Mouse (Mus musculus) heart, postnatal 0 days (tissue): ENCODE data around the gene Gnao1. TPM values are rescaled to one million over a fixed set of nuclear protein-coding genes. Genes with fewer than 3 reads are reported as not detected.
A peak's percentile ranks its signal among the peaks of the same experiment; 100 is the strongest.

Source experiments
- ATAC-seq: fragments of 200-750 bp; cut with Nextera tagmentation; 2 replicates; pipeline ENCODE4 v1.8.0; 2017; ENCODE audit warnings: low read depth, moderate number of reproducible peaks, moderate library complexity; ENCODE audit not compliant: insufficient read depth
- DNase-seq: peaks from one replicate; pipeline ENCODE4 v3.0.0-alpha.2; 2016; ENCODE audit warnings: low spot score
- H3K27ac ChIP-seq: fragments of 300-500 bp; sonication (generic); 2 replicates; pipeline ENCODE4 v1.5.1; 2014; ENCODE audit warnings: low read depth, mild to moderate bottlenecking
- H3K27me3 ChIP-seq: fragments of 300-500 bp; sonication (generic); 2 replicates; pipeline ENCODE4 v1.6.1; 2014; ENCODE audit warnings: low read length, mixed read lengths; ENCODE audit not compliant: control insufficient read depth, insufficient read depth
- H3K36me3 ChIP-seq: fragments of 300-500 bp; sonication (generic); replicated peaks from 2 replicates; pipeline ENCODE4 v1.6.1; 2014; ENCODE audit warnings: low read length, mixed read lengths; ENCODE audit not compliant: control insufficient read depth, insufficient read depth
- H3K4me1 ChIP-seq: fragments of 300-500 bp; sonication (generic); 2 replicates; pipeline ENCODE4 v1.6.1; 2014; ENCODE audit warnings: antibody characterized with exemption; ENCODE audit not compliant: control insufficient read depth, insufficient read depth
- H3K4me2 ChIP-seq: fragments of 300-500 bp; sonication (generic); 2 replicates; pipeline ENCODE4 v1.6.1; 2014; ENCODE audit warnings: low read depth, mild to moderate bottlenecking, low read length, moderate library complexity
- H3K4me3 ChIP-seq: fragments of 300-500 bp; sonication (generic); 2 replicates; pipeline ENCODE4 v1.5.1; 2014; ENCODE audit warnings: low read depth, low read length
- H3K9ac ChIP-seq: fragments of 300-500 bp; sonication (generic); replicated peaks from 2 replicates; pipeline ENCODE4 v1.6.1; 2014; ENCODE audit warnings: low read depth, low read length, mixed read lengths
- H3K9me3 ChIP-seq: fragments of 300-500 bp; sonication (generic); replicated peaks from 2 replicates; pipeline ENCODE4 v1.6.1; 2016; ENCODE audit warnings: low read length; ENCODE audit not compliant: control insufficient read depth
- CTCF ChIP-seq: IDR thresholded peaks from 2 replicates; pipeline ENCODE4 v1.5.1; 2016; ENCODE audit warnings: antibody characterized with exemption, control low read depth, low read depth
- EP300 ChIP-seq: IDR thresholded peaks from 2 replicates; pipeline ENCODE4 v1.6.1; 2016; ENCODE audit warnings: antibody characterized with exemption, low read depth
- WGBS: fragments of 180-500 bp; shearing (Covaris S2); extraction: QIAGEN DNeasy Blood & Tissue Kit; methylation state at CpG from one replicate; pipeline ENCODE4 v1.1.7; 2014; 5-methylcytosine and 5-hydroxymethylcytosine counted together
- polyA plus RNA-seq: library from polyadenylated mRNA; unstranded; fragments of >200 nt; fragmentation: Nextera tagmentation; extraction: Ambion mirVana; gene quantifications from 2 replicates; pipeline ENCODE4 v1.2.1, GENCODE M21; 2015
- total RNA-seq: library from RNA; depleted of rRNA; stranded (reverse); fragments of >200 nt; gene quantifications from 2 replicates; pipeline ENCODE4 v1.2.3, GENCODE M21; 2014; ENCODE audit warnings: low replicate concordance

Gene Gnao1
- total and polyA plus RNA-seq, 2 experiments from 2014 or later = 5.9 to 10.7 TPM

DNA sequence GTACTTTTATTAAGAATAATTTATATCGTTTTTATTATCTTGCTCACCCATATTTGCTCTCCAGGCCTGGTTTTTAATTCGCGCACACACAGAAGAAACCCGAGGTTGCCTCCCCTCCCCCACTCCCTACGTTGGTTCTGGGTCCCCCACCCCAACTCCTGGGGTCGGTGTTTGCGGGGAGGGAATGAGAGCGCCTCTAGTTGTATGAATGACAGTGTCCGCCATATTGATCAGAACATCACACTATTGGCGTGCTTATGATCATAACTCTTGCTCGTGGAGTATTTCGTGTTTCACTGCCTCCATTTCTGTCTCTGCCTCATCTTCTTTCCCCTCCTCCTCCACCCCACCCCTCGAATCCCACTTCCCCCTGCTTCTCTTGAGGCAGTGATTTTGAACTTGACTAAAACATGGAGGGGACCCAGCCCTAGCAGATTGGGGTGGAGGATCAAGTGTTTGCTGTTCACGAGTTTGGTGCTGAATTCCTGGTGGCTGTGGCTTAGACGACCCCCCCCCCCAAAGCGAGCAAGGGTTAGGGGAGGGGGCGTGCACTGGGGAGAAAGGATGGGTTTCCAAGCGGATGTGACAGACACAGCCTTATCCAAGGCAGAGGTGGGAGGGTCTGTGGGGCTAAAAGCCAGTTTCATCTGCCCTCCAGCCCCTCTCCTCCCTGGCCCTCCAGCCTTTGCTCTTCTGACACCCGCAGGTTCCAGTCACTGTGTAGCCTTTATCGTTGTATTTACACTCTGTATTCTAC lies 2.1 kb downstream of the Gnao1 start:
- DNase-seq = no peak
- no peaks in the 10 kb centered on the region for H3K9me3 ChIP-seq
- H3K4me2 ChIP-seq = peak overlapping the region; percentile 92
- ATAC-seq = no peak
- H3K4me3 ChIP-seq = peak overlapping the region; percentile 73
- TF ChIP-seq CTCF (no peak), EP300 (no peak)
- peaks cover 19% of the 10 kb centered on the region for H3K4me1 ChIP-seq
- H3K27ac ChIP-seq = no peak overlapping the region
- peaks cover 31% of the 10 kb centered on the region for H3K27me3 ChIP-seq
- 16% methylated on average over 20 of the region's 20 CpGs for WGBS
- H3K36me3 ChIP-seq = no peaks in the 10 kb centered on the region
- H3K9ac ChIP-seq = no peak overlapping the region

DNA sequence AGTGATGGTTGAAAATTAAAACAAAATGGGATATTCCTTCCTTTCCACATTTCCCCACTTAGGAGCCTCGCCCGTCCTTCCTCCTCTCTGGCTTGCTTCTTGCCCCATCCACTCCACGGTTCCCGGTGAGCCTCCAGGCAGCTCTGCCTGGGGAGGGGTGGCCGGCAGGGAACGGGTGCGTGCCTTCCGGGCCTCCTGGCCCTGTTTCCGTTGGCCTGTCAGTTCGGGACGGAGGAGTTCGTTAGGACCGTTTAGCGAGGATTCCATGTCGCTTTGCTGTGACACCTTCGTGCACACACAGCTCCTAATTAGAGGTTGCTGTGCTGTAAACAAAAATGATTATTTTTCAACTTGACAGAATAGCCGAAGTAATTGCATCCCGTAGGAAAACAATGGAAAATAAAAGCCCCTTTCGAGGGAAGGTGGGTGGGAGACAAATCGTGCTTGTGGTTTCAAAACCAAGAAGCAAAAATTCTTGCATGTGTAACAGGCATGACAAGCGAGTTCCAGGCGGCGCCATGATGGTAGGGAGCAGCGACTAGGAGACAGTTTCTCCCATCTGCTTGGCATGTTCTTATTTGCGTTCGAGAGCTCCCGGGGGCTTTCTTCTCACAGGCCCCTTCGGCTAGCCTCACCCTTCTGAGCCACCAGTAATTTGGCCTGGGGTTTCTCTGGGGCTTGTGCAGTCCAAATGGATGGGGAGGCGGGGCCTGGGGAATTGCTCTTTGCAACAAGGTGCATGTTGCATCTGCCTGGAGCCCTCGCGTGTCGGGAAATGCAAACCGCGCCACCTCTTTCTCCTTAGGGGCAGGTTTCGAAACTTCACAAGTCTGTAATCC lies 3.0 kb downstream of the Gnao1 start:
- Histone ChIP-seq H3K9ac (no peak overlapping the region), H3K4me1 (peaks cover 19% of the 10 kb centered on the region), H3K4me3 (peak overlapping the region; percentile 30), H3K4me2 (peak overlapping the region; percentile 92), H3K36me3 (no peaks in the 10 kb centered on the region), H3K27ac (no peak overlapping the region), H3K9me3 (no peaks in the 10 kb centered on the region), H3K27me3 (peaks cover 31% of the 10 kb centered on the region)
- ATAC-seq = no peak
- 15% methylated on average over 35 of the region's 35 CpGs for WGBS
- TF ChIP-seq EP300 (no peak), CTCF (no peak)
- no peak for DNase-seq

DNA sequence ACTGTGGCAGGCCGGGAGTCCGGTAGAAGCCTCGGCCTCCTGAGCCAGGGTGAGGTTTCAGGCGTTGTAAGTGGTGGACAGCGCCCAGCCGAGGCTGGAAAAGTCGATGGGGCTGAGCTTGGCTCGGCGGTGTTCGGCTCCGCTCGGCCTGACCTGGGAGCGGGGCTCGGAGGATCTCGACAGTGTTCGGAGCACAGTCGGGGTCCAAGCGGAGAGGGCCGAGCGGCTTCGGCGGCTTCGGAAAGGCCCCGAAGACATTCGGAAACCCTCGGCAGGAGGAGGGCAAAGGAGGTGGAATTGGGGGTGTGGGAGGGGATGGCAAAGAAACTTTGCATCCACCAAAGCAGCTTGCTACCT lies 3.6 kb downstream of the Gnao1 start:
- WGBS = 2% methylated on average over 26 of the region's 26 CpGs
- Histone ChIP-seq H3K9me3 (no peaks in the 10 kb centered on the region), H3K9ac (0 out of 2 replicates have a peak overlapping the region, but pooled peaks have one; percentile 37), H3K4me2 (peak overlapping the region; percentile 92), H3K4me3 (peak overlapping the region; percentile 30), H3K27ac (no peak overlapping the region), H3K36me3 (no peaks in the 10 kb centered on the region), H3K4me1 (peaks cover 19% of the 10 kb centered on the region), H3K27me3 (peaks cover 31% of the 10 kb centered on the region)
- TF ChIP-seq EP300 (no peak), CTCF (no peak)
- peak; percentile 92 for DNase-seq
- peak; percentile 88 for ATAC-seq

DNA sequence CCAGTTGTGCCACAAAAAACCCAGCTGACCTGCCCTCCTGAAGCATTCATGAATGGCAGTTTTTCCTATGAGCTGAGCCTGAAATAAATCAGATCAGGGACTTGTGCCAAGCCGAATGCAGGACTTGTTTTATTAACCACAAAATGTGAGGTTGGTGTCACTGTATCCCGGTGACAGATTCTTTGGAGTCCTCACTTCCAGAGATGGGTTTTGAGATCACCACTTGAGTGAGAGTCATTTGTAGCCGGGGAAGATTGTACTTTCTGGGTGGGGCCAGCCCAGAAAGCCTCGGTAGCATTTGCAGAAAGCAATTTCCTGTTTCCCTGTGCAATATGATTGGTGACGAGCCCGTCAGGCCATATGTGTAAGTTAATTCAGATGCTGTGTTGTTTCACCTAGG lies 4.5 kb downstream of the Gnao1 start:
- H3K4me1 ChIP-seq = peaks cover 19% of the 10 kb centered on the region
- DNase-seq (no peak), ATAC-seq (no peak)
- no peak overlapping the region for H3K4me2 ChIP-seq
- WGBS = 53% methylated on average over 6 of the region's 6 CpGs
- H3K27me3 ChIP-seq = peaks cover 31% of the 10 kb centered on the region
- no peak overlapping the region for H3K27ac ChIP-seq
- H3K4me3 ChIP-seq = no peak overlapping the region
- no peak for TF ChIP-seq CTCF
- TF ChIP-seq EP300 = no peak
- H3K9me3 ChIP-seq = no peaks in the 10 kb centered on the region
- no peak overlapping the region; the same call in 1 of the 2 replicates for H3K9ac ChIP-seq
- no peaks in the 10 kb centered on the region for H3K36me3 ChIP-seq

DNA sequence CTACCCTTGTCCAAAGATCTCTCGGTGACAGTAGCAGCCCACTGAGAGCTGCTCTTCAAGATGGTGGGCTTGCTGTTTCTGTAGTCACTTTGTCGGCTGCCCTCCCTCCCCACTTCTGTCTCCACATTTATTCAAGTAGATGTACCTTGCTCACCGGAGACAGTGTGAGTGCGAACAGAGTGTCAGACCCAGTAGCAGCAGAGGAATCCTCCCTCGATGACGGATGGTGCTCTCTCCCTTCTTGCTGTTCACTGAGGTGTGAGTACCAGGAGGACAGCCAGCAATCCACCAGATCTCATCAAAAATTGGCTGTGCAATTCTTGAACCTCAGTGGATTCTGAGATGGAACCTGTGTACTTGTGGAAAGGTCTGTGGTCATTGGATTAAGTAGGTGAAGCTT lies 6.5 kb downstream of the Gnao1 start:
- Histone ChIP-seq H3K4me3 (no peak overlapping the region), H3K4me1 (peaks cover 19% of the 10 kb centered on the region), H3K27ac (no peak overlapping the region), H3K36me3 (no peaks in the 10 kb centered on the region), H3K27me3 (peaks cover 26% of the 10 kb centered on the region), H3K4me2 (no peak overlapping the region), H3K9ac (no peak overlapping the region), H3K9me3 (no peaks in the 10 kb centered on the region)
- 73% methylated on average over 6 of the region's 6 CpGs for WGBS
- DNase-seq = no peak
- TF ChIP-seq CTCF (no peak), EP300 (no peak)
- no peak for ATAC-seq
